Mouse (Mus musculus) forebrain, postnatal 0 days (tissue): ENCODE measurements around the gene Rtn2. TPM values are rescaled to one million over a fixed set of nuclear protein-coding genes. Genes with fewer than 3 reads are reported as not detected.
"Not testable (repeated sequence)": the region's sequence is repeated elsewhere in the genome, so short reads cannot be mapped to it uniquely, and the experiment has no call there.

Source experiments
- ATAC-seq: fragments of 200-750 bp; cut with Nextera tagmentation; 2 replicates; pipeline ENCODE4 v1.8.0; 2017; ENCODE audit warnings: mild to moderate bottlenecking, moderate library complexity
- DNase-seq: peaks from one replicate; pipeline ENCODE4 v3.0.0-alpha.2; 2015
- H3K27ac ChIP-seq: fragments of 300-500 bp; sonication (generic); 2 replicates; pipeline ENCODE4 v1.5.1; 2014; ENCODE audit warnings: low read depth, mild to moderate bottlenecking, antibody characterized with exemption, low read length, moderate library complexity, mixed read lengths
- H3K27me3 ChIP-seq: fragments of 300-500 bp; sonication (generic); 2 replicates; pipeline ENCODE4 v1.6.1; 2014; ENCODE audit warnings: mild to moderate bottlenecking, low read length, mixed read lengths; ENCODE audit not compliant: insufficient read depth
- H3K36me3 ChIP-seq: fragments of 300-500 bp; sonication (generic); 2 replicates; pipeline ENCODE4 v1.6.1; 2014; ENCODE audit warnings: mild to moderate bottlenecking, moderate library complexity; ENCODE audit not compliant: insufficient read depth
- H3K4me1 ChIP-seq: fragments of 300-500 bp; sonication (generic); 2 replicates; pipeline ENCODE4 v1.6.1; 2014; ENCODE audit warnings: antibody characterized with exemption; ENCODE audit not compliant: insufficient read depth
- H3K4me2 ChIP-seq: fragments of 300-500 bp; sonication (generic); 2 replicates; pipeline ENCODE4 v1.6.1; 2014; ENCODE audit warnings: low read depth, mild to moderate bottlenecking, moderate library complexity
- H3K4me3 ChIP-seq: fragments of 300-500 bp; sonication (generic); 2 replicates; pipeline ENCODE4 v1.5.1; 2014; ENCODE audit warnings: low read depth, low read length, mixed read lengths
- H3K9ac ChIP-seq: fragments of 300-500 bp; sonication (generic); 2 replicates; pipeline ENCODE4 v1.6.1; 2014; ENCODE audit warnings: mild to moderate bottlenecking
- H3K9me3 ChIP-seq: fragments of 300-500 bp; sonication (generic); 2 replicates; pipeline ENCODE4 v1.6.1; 2016; ENCODE audit warnings: low read length
- CTCF ChIP-seq: sonication (generic); IDR thresholded peaks from 2 replicates; pipeline ENCODE4 v1.5.1; 2016; ENCODE audit warnings: antibody characterized with exemption, control low read depth, low read depth
- WGBS: fragments of 180-500 bp; shearing (Covaris S2); extraction: QIAGEN DNeasy Blood & Tissue Kit; methylation state at CpG from one replicate; pipeline ENCODE4 v1.1.7; 2014; 5-methylcytosine and 5-hydroxymethylcytosine counted together
- polyA plus RNA-seq: library from polyadenylated mRNA; unstranded; fragments of >200 nt; fragmentation: Nextera tagmentation; extraction: Ambion mirVana; gene quantifications from 2 replicates; pipeline ENCODE4 v1.2.1, GENCODE M21; 2015
- total RNA-seq: library from RNA; depleted of rRNA; stranded (reverse); fragments of >200 nt; gene quantifications from 2 replicates; pipeline ENCODE4 v1.2.3, GENCODE M21; 2014

Gene Rtn2
- total and polyA plus RNA-seq, 2 experiments from 2014 or later, result 126 to 154 TPM

DNA sequence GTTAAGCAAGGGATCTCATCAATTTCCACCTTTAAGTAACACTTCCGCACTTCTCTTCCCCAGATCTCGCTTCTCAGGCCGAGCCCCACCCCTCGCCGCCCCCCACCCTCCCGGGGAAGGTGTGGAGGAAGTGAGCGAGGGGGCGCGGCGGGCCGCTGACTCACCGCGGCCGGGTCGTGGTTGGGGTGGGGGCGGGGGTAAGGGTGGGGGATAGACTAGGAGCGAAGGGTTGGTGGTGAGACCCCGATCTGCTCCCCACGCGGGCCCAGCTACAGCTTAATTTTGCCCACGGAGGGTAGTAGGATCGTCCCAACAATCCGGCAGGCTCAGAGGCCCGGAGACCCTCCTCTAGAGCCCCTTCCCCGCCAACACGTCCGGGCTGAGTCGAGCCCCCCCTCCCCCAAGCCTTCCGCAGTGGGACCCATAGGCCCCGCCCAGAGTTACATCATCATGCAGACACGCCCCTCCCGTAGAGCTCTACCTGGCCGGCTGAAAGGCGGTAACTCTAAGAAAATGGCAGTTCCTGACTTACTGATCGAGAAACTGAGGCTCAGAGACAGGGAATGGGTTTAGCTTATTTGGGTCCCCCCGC lies 10.2 kb upstream of the Rtn2 start:
- H3K4me1 ChIP-seq, result peaks cover 15% of the 10 kb centered on the region
- WGBS, result 2% methylated on average over 36 of the region's 36 CpGs
- TF ChIP-seq CTCF, result no peak

GRCm38 (mm10) chr7:19276253-19276652 lies 6.2 kb upstream of the Rtn2 start:
- TF ChIP-seq CTCF, result no peak; the same call in 1 of the 2 replicates
- no peak overlapping the region for H3K4me3 ChIP-seq
- H3K9ac ChIP-seq, result no peak overlapping the region
- ATAC-seq, result no peak
- peaks cover 35% of the 10 kb centered on the region for H3K27me3 ChIP-seq
- DNase-seq, result no peak
- no peaks in the 10 kb centered on the region for H3K36me3 ChIP-seq
- H3K9me3 ChIP-seq, result no peaks in the 10 kb centered on the region
- no peak overlapping the region for H3K27ac ChIP-seq
- H3K4me2 ChIP-seq, result no peak overlapping the region
- H3K4me1 ChIP-seq, result no peaks in the 10 kb centered on the region
- WGBS, result 50% methylated on average over 4 of the region's 4 CpGs

More for the DNA sequence above, 10.2 kb upstream of the Rtn2 start:
- Histone ChIP-seq H3K36me3 (no peaks in the 10 kb centered on the region), H3K27ac (peak overlapping the region; percentile 78), H3K27me3 (no peaks in the 10 kb centered on the region; the same call in 1 of the 2 replicates), H3K9me3 (no peaks in the 10 kb centered on the region), H3K4me2 (peak overlapping the region; percentile 95), H3K4me3 (peak overlapping the region; percentile 72), H3K9ac (peak overlapping the region; percentile 66)
- peak; percentile 78 for DNase-seq
- peak; percentile 58 for ATAC-seq

- Histone ChIP-seq H3K4me3 (peak overlapping the region; percentile 29), H3K9me3 (no peaks in the 10 kb centered on the region), H3K4me2 (peak overlapping the region; percentile 49), H3K27ac (no peak overlapping the region), H3K9ac (no peak overlapping the region), H3K36me3 (no peaks in the 10 kb centered on the region), H3K27me3 (peaks cover 36% of the 10 kb centered on the region), H3K4me1 (peaks cover 5% of the 10 kb centered on the region)
- no peak for DNase-seq
- TF ChIP-seq CTCF, result no peak
- WGBS, result 3% methylated on average over 34 of the region's 34 CpGs
- no peak for ATAC-seq
These were observed 3.4 kb upstream of the Rtn2 start for GRCm38 (mm10) chr7:19279052-19279451.

- 1% methylated on average over 46 of the region's 46 CpGs for whole genome bisulfite sequencing
- peaks cover 11% of the 10 kb centered on the region for H3K4me1 ChIP-seq
- H3K27me3 ChIP-seq, result peaks cover 36% of the 10 kb centered on the region
- H3K9ac ChIP-seq, result no peak within 1 kb of the TSS; the same call in 1 of the 2 replicates
- H3K36me3 ChIP-seq, result no peaks in the 10 kb centered on the region
- TF ChIP-seq CTCF, result no peak
- no peak for DNase-seq
- peak within 1 kb of the TSS; percentile 29 for H3K4me3 ChIP-seq
- no peak within 1 kb of the TSS for H3K27ac ChIP-seq
- ATAC-seq, result no peak
- H3K9me3 ChIP-seq, result no peaks in the 10 kb centered on the region
- peak within 1 kb of the TSS; percentile 49 for H3K4me2 ChIP-seq
These were observed 2.8 kb upstream of the Rtn2 start, which contains the start of gene Ppm1n for GRCm38 (mm10) chr7:19279581-19280114. Ppm1n (minus strand) TSS chr7:19280064.

- peak; percentile 57 for DNase-seq
- 0 out of 2 replicates have a peak, but pooled peaks have one; percentile 16 for ATAC-seq
- H3K9ac ChIP-seq, result peak overlapping the region; percentile 99; the same call in 1 of the 2 replicates
- not testable (repeated sequence) for H3K27ac ChIP-seq, H3K36me3 ChIP-seq, H3K9me3 ChIP-seq
- H3K4me3 ChIP-seq, result peak overlapping the region; percentile 86
- peaks cover 12% of the 10 kb centered on the region for H3K4me1 ChIP-seq
- peak; percentile 67 for TF ChIP-seq CTCF
- 47% methylated on average over 6 of the region's 6 CpGs for WGBS
- H3K27me3 ChIP-seq, result peaks cover 36% of the 10 kb centered on the region
- peak overlapping the region; percentile 70 for H3K4me2 ChIP-seq
These were observed 632 bp upstream of the Rtn2 start for GRCm38 (mm10) chr7:19281680-19282304.

- under 1% methylated on average over 32 of the region's 35 CpGs for WGBS
- Histone ChIP-seq H3K9me3 (no peaks in the 10 kb centered on the region), H3K36me3 (peaks cover 14% of the 10 kb centered on the region), H3K27ac (peak overlapping the region; percentile 95), H3K27me3 (peaks cover 34% of the 10 kb centered on the region), H3K4me2 (peak overlapping the region; percentile 70), H3K4me1 (peaks cover 12% of the 10 kb centered on the region), H3K4me3 (peak overlapping the region; percentile 86), H3K9ac (peak overlapping the region; percentile 99)
- ATAC-seq (peak; percentile 69), DNase-seq (peak; percentile 73)
- TF ChIP-seq CTCF, result no peak
These were observed 474 bp downstream of the Rtn2 start for GRCm38 (mm10) chr7:19282791-19283405.

DNA sequence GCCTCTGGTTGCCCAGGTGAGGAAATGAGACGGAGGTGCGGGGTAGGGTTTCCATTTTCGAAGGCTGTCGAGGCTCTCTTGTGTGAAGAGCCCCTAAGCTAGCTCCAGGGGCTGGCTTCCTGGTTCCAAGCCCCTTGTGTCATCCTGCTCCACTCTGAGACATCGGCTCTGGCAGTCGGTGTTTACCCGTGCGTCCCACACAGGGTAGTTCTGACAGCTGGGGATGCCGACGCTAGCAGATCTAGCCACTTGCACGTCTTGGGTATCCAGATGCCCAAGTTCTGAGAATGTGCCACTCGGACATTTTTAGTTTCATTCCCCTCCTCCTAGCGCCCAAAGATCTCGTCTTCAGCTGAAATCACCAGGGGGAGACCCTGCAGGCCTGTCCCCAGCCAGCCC lies 981 bp downstream of the Rtn2 start:
- TF ChIP-seq CTCF, result no peak
- peak; percentile 72 for DNase-seq
- Histone ChIP-seq H3K9me3 (no peaks in the 10 kb centered on the region), H3K36me3 (peaks cover 15% of the 10 kb centered on the region), H3K9ac (peak overlapping the region; percentile 99), H3K27ac (peak overlapping the region; percentile 95), H3K4me1 (peaks cover 12% of the 10 kb centered on the region), H3K27me3 (peaks cover 29% of the 10 kb centered on the region), H3K4me2 (peak overlapping the region; percentile 70), H3K4me3 (peak overlapping the region; percentile 86)
- ATAC-seq, result peak; percentile 28
- 13% methylated on average over 14 of the region's 14 CpGs for WGBS
